20 mouse cellular contexts compared by ENCODE assay signal in the genomic region with DNA sequence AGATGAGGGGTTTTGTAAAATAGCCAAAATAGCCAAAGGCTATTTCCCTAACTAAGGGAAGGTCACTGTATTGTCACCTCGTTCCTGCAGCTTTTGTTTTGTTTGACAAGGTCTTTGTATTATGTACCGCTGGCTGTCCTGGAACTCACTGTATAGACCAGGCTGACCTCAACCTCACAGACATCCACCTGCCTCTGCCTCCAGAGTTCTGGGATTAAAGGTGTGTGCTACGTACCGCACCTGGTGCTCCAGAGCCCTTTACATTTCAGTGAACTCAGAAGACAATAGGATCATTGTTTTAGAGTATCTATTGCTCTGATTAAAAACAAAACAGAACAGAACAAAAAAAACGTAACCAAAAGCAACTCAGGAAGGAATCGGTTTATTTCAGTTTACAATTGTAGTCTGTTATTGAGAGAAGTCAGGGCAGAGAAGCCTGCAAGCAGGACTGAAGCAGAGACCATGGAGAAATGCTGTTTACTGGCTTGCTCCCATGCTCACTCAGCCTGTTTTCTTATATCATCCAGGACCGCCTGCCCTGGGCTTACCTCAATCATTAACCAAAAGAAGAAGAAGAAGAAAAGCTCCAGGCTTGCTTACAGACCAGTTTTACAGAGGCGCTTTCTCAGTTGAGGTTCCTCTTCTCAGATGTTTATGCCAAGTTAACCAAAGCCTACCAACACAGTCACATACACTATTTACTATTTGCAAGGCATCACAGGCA.
DNase-seq lines count a peak whose midpoint lies in the region; ATAC-seq and TF ChIP-seq lines count a peak whose summit lies in the region.
"Had no signal": no experiment of that assay in that cellular context is flagged by ENCODE, and none has a peak within 500 bp of the region (broad histone marks: within the 10 kb centered on the region; RNA-seq: fewer than 3 reads in every experiment).

No protein-coding gene starts in this region.

- H3K36me3 ChIP-seq in hindbrain, embryonic 10.5 days, result no peaks in the 10 kb centered on the region
- no peaks in the 10 kb centered on the region for H3K36me3 ChIP-seq in hindbrain, embryonic 14.5 days (replicated peaks; ENCODE audit: control insufficient read depth, insufficient read depth)
- H3K36me3 ChIP-seq in embryonic facial prominence, embryonic 13.5 days, result no peaks in the 10 kb centered on the region
- H3K36me3 ChIP-seq in kidney, postnatal 0 days (ENCODE audit: insufficient read depth, low read length), result no peaks in the 10 kb centered on the region
- H3K36me3 ChIP-seq: embryonic facial prominence, embryonic 15.5 days; hindbrain, embryonic 13.5 days; liver, embryonic 12.5 days; midbrain, embryonic 10.5 days had no signal

- no peaks in the 10 kb centered on the region for H3K27me3 ChIP-seq in hindbrain, embryonic 10.5 days (ENCODE audit: insufficient read depth, poor library complexity, severe bottlenecking)
- H3K27me3 ChIP-seq in hindbrain, embryonic 14.5 days (ENCODE audit: control insufficient read depth, insufficient read depth, low read length), result no peaks in the 10 kb centered on the region
- no peaks in the 10 kb centered on the region for H3K27me3 ChIP-seq in embryonic facial prominence, embryonic 13.5 days
- no peaks in the 10 kb centered on the region for H3K27me3 ChIP-seq in kidney, postnatal 0 days (ENCODE audit: insufficient read depth, low read length)
- H3K27me3 ChIP-seq: embryonic facial prominence, embryonic 15.5 days; hindbrain, embryonic 13.5 days; liver, embryonic 12.5 days had no signal

- TF ChIP-seq CTCF in kidney, postnatal 0 days (IDR thresholded peaks at IDR 0.05; ENCODE audit: low read depth), result no peak

- intact Hi-C loops in gastrocnemius, postnatal 14 days (cut with DNase I; ENCODE audit: low total_unique reads), result no loop called here

- no peak for ATAC-seq in hindbrain, embryonic 14.5 days (ENCODE audit: low FRiP score)
- no peak for ATAC-seq in embryonic facial prominence, embryonic 13.5 days (ENCODE audit: insufficient number of reproducible peaks, insufficient read depth, low FRiP score, low TSS enrichment, low read depth)
- ATAC-seq in kidney, postnatal 0 days (replicated peaks; ENCODE audit: low FRiP score, low read depth), result no peak
- ATAC-seq: liver, embryonic 12.5 days had no signal

- H3K9me3 ChIP-seq in hindbrain, embryonic 10.5 days, result no peaks in the 10 kb centered on the region
- no peaks in the 10 kb centered on the region for H3K9me3 ChIP-seq in hindbrain, embryonic 14.5 days (ENCODE audit: control insufficient read depth, low read length)
- H3K9me3 ChIP-seq in embryonic facial prominence, embryonic 13.5 days, result no peaks in the 10 kb centered on the region
- H3K9me3 ChIP-seq in kidney, postnatal 0 days (replicated peaks; ENCODE audit: low read length), result no peaks in the 10 kb centered on the region
- H3K9me3 ChIP-seq: embryonic facial prominence, embryonic 15.5 days; hindbrain, embryonic 13.5 days; liver, embryonic 12.5 days; midbrain, embryonic 10.5 days had no signal

- peaks cover 8% of the 10 kb centered on the region for H3K4me1 ChIP-seq in hindbrain, embryonic 10.5 days (replicated peaks)
- no peaks in the 10 kb centered on the region for H3K4me1 ChIP-seq in hindbrain, embryonic 14.5 days (replicated peaks; ENCODE audit: control insufficient read depth, insufficient read depth, low read length)
- peaks cover 34% of the 10 kb centered on the region for H3K4me1 ChIP-seq in embryonic facial prominence, embryonic 13.5 days
- no peaks in the 10 kb centered on the region for H3K4me1 ChIP-seq in kidney, postnatal 0 days (replicated peaks; ENCODE audit: insufficient read depth, low read length)
- H3K4me1 ChIP-seq: liver, embryonic 12.5 days had no signal

- no peak for DNase-seq in hindbrain, embryonic 10.5 days (ENCODE audit: low spot score)
- DNase-seq in hindbrain, embryonic 14.5 days (ENCODE audit: low spot score), result no peak
- DNase-seq in R1 (ENCODE audit: low read depth, low spot score), result peak; percentile 13
- DNase-seq in kidney, postnatal 0 days (ENCODE audit: low spot score), result no peak
- no peak for DNase-seq in gastrocnemius, postnatal 14 days
- no peak for DNase-seq in cerebellum, postnatal 36 days
- no peak for DNase-seq in layer of hippocampus, adult 9-11 months
- DNase-seq: adrenal gland, postnatal 10 days; B cell, adult 2 months; cerebellum, adult 9-10 months; gastrocnemius, postnatal 25 days; lung, postnatal 36 days; right cerebral cortex, postnatal 25 days; thymus, adult 18-20 months; thymus, postnatal 4 days had no signal

- 0 out of 2 replicates have a peak overlapping the region, but pooled peaks have one; percentile 40 for H3K27ac ChIP-seq in hindbrain, embryonic 10.5 days
- H3K27ac ChIP-seq in hindbrain, embryonic 14.5 days, result no peak overlapping the region
- H3K27ac ChIP-seq in embryonic facial prominence, embryonic 13.5 days, result peak overlapping the region; percentile 72; the same call in 1 of the 2 replicates
- peak overlapping the region; percentile 19; the same call in 1 of the 2 replicates for H3K27ac ChIP-seq in kidney, postnatal 0 days
- H3K27ac ChIP-seq: embryonic facial prominence, embryonic 15.5 days; hindbrain, embryonic 13.5 days; liver, embryonic 12.5 days had no signal

- 72% methylated on average over 8 of the region's 8 CpGs for WGBS in hindbrain, embryonic 10.5 days
- WGBS in hindbrain, embryonic 14.5 days, result 68% methylated on average over 8 of the region's 8 CpGs
- 77% methylated on average over 8 of the region's 8 CpGs for WGBS in embryonic facial prominence, embryonic 13.5 days
- WGBS in kidney, postnatal 0 days, result 58% methylated on average over 8 of the region's 8 CpGs

- no peak overlapping the region for H3K4me2 ChIP-seq in hindbrain, embryonic 14.5 days (replicated peaks)
- no peak overlapping the region for H3K4me2 ChIP-seq in embryonic facial prominence, embryonic 13.5 days
- no peak overlapping the region for H3K4me2 ChIP-seq in kidney, postnatal 0 days (ENCODE audit: low read length)
- H3K4me2 ChIP-seq: embryonic facial prominence, embryonic 15.5 days; hindbrain, embryonic 13.5 days; liver, embryonic 12.5 days had no signal

- H3K4me3 ChIP-seq in hindbrain, embryonic 10.5 days, result no peak overlapping the region
- no peak overlapping the region for H3K4me3 ChIP-seq in hindbrain, embryonic 14.5 days (replicated peaks; ENCODE audit: low read length)
- H3K4me3 ChIP-seq in embryonic facial prominence, embryonic 13.5 days, result no peak overlapping the region
- H3K4me3 ChIP-seq in kidney, postnatal 0 days (replicated peaks; ENCODE audit: low read depth, low read length), result no peak overlapping the region
- H3K4me3 ChIP-seq: embryonic facial prominence, embryonic 15.5 days; hindbrain, embryonic 13.5 days; liver, embryonic 12.5 days; midbrain, embryonic 10.5 days had no signal

- H3K9ac ChIP-seq in hindbrain, embryonic 14.5 days, result no peak overlapping the region
- no peak overlapping the region for H3K9ac ChIP-seq in embryonic facial prominence, embryonic 13.5 days
- H3K9ac ChIP-seq in kidney, postnatal 0 days (ENCODE audit: low read depth, low read length), result no peak overlapping the region
- H3K9ac ChIP-seq: embryonic facial prominence, embryonic 15.5 days; hindbrain, embryonic 13.5 days; liver, embryonic 12.5 days had no signal
